Mouse (Mus musculus) bone marrow, adult 2 months (tissue): ENCODE measurements around the gene Katna1.

Source experiments
- CTCF ChIP-seq: fragments of 200-500 bp; IDR thresholded peaks from 2 replicates; pipeline ENCODE4 v1.5.1; 2011; ENCODE audit warnings: low read length, control low read depth; ENCODE audit not compliant: control insufficient read depth, insufficient read depth
- POLR2A ChIP-seq: fragments of 200-500 bp; IDR thresholded peaks from 2 replicates; pipeline ENCODE4 v1.6.1; 2011; ENCODE audit warnings: low read depth, mild to moderate bottlenecking, control low read depth, low read length, borderline replicate concordance; ENCODE audit not compliant: control insufficient read depth

DNA sequence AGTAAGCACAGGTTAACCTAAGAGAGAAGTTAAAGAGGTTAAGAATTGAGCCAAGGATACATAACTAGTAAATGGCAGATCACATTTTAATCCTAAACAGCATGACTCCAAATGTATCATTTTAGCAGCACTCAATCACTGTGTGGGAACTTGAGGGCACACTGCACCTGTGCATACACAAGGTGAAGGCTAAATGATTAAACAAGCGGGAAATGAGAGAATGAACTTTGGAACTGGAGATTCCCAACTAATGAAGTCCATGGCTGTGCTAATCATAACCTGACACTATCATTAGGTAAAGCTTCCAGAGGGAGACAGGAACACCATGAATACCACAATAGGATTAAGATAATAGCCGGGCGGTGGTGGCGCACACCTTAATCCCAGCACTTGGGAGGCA, 46.5 kb downstream of the Katna1 start:
- TF ChIP-seq POLR2A (no peak), CTCF (no peak)
